Mouse (Mus musculus) liver, embryonic 11.5 days (tissue): ENCODE results near the gene Dynll2. TPM values are rescaled to one million over a fixed set of nuclear protein-coding genes. Genes with fewer than 3 reads are reported as not detected.

Experiments used
- ATAC-seq: fragments of 200-750 bp; cut with Nextera tagmentation; replicated peaks from 2 replicates; pipeline ENCODE4 v1.8.0; 2017; ENCODE audit warnings: moderate number of reproducible peaks, mild to moderate bottlenecking, moderate TSS enrichment, moderate library complexity; ENCODE audit not compliant: low FRiP score
- DNase-seq: peaks from one replicate; pipeline ENCODE4 v3.0.0-alpha.2; 2017; ENCODE audit warnings: low spot score
- H3K27ac ChIP-seq: fragments of 300-500 bp; sonication (generic); 2 replicates; pipeline ENCODE4 v1.5.1; 2014; ENCODE audit warnings: mild to moderate bottlenecking, low read depth, low read length, control low read depth
- H3K27me3 ChIP-seq: fragments of 300-500 bp; sonication (generic); replicated peaks from 2 replicates; pipeline ENCODE4 v1.6.1; 2014; ENCODE audit warnings: low read length, mixed read lengths; ENCODE audit not compliant: control insufficient read depth, insufficient read depth
- H3K36me3 ChIP-seq: fragments of 300-500 bp; sonication (generic); 2 replicates; pipeline ENCODE4 v1.6.1; 2014; ENCODE audit warnings: mild to moderate bottlenecking, low read length, moderate library complexity, mixed read lengths; ENCODE audit not compliant: control insufficient read depth, insufficient read depth
- H3K4me1 ChIP-seq: fragments of 300-500 bp; sonication (generic); replicated peaks from 2 replicates; pipeline ENCODE4 v1.6.1; 2014; ENCODE audit warnings: low read length, mixed read lengths; ENCODE audit not compliant: control insufficient read depth, insufficient read depth
- H3K4me2 ChIP-seq: fragments of 300-500 bp; sonication (generic); 2 replicates; pipeline ENCODE4 v1.6.1; 2014; ENCODE audit warnings: mild to moderate bottlenecking, control low read depth, moderate library complexity
- H3K4me3 ChIP-seq: fragments of 300-500 bp; sonication (generic); 2 replicates; pipeline ENCODE4 v1.5.1; 2014; ENCODE audit warnings: low read depth, low read length, control low read depth
- H3K9ac ChIP-seq: fragments of 300-500 bp; sonication (generic); 2 replicates; pipeline ENCODE4 v1.6.1; 2014; ENCODE audit warnings: low read depth, low read length, control low read depth
- H3K9me3 ChIP-seq: fragments of 300-500 bp; sonication (generic); 2 replicates; pipeline ENCODE4 v1.6.1; 2016; ENCODE audit warnings: low read length, inconsistent platforms, mixed read lengths; ENCODE audit not compliant: control insufficient read depth
- WGBS: fragments of 180-500 bp; shearing (Covaris S2); extraction: QIAGEN DNeasy Blood & Tissue Kit; methylation state at CpG from one replicate; pipeline ENCODE4 v1.1.7; 2014; 5-methylcytosine and 5-hydroxymethylcytosine counted together
- polyA plus RNA-seq: library from polyadenylated mRNA; unstranded; fragments of >200 nt; fragmentation: Nextera tagmentation; extraction: Ambion mirVana; gene quantifications from 2 replicates; pipeline ENCODE4 v1.2.1, GENCODE M21; 2014

The Dynll2 gene
- polyA plus RNA-seq, 1 experiment from 2014 or later = 19.4 TPM

- no peaks in the 10 kb centered on the region for H3K36me3 ChIP-seq
- no peak overlapping the region for H3K9ac ChIP-seq
- H3K4me3 ChIP-seq = no peak overlapping the region
- no peak overlapping the region for H3K27ac ChIP-seq
- no peak overlapping the region for H3K4me2 ChIP-seq
- H3K4me1 ChIP-seq = no peaks in the 10 kb centered on the region
- WGBS = 23% methylated on average over 1 of the region's 1 CpGs
- peaks cover 5% of the 10 kb centered on the region; the same call in 1 of the 2 replicates for H3K27me3 ChIP-seq
- no peaks in the 10 kb centered on the region for H3K9me3 ChIP-seq
- no peak for ATAC-seq
- DNase-seq = no peak
Observed at GRCm38 (mm10) chr11:88008641-88009040, 21.3 kb upstream of the Dynll2 start.

DNA sequence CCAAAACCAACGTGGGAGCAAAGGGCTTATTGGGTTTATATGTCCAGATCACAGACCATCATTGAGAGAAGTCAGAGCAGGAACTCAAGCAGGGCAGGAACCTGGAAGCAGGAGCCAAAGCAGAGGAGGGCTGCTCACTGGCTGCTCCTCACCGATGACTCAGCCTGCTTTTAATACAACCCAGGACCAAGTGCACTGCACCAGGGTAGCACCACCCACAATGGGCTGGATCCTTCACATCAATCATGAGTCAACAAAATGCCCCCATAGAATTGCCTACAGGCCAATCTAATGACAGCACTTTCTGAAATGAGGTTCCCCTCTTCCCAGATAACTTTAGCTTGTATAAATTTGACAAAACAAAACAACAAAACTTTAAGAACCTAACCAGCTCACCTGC is 16.8 kb upstream of the Dynll2 start:
- DNase-seq (no peak), ATAC-seq (no peak)
- H3K4me2 ChIP-seq = no peak overlapping the region
- H3K9me3 ChIP-seq = no peaks in the 10 kb centered on the region
- H3K36me3 ChIP-seq = no peaks in the 10 kb centered on the region
- peaks cover 1% of the 10 kb centered on the region; the same call in 1 of the 2 replicates for H3K27me3 ChIP-seq
- H3K27ac ChIP-seq = no peak overlapping the region
- no peaks in the 10 kb centered on the region for H3K4me1 ChIP-seq
- H3K4me3 ChIP-seq = no peak overlapping the region
- no peak overlapping the region for H3K9ac ChIP-seq
- 47% methylated on average over 2 of the region's 2 CpGs for WGBS

GRCm38 (mm10) chr11:88002738-88003137 is 15.4 kb upstream of the Dynll2 start:
- ATAC-seq (no peak), DNase-seq (no peak)
- Histone ChIP-seq H3K27ac (no peak overlapping the region), H3K27me3 (no peaks in the 10 kb centered on the region), H3K4me1 (no peaks in the 10 kb centered on the region), H3K9me3 (no peaks in the 10 kb centered on the region), H3K4me2 (no peak overlapping the region), H3K9ac (no peak overlapping the region), H3K36me3 (no peaks in the 10 kb centered on the region), H3K4me3 (no peak overlapping the region)
- 40% methylated on average over 4 of the region's 4 CpGs for WGBS

GRCm38 (mm10) chr11:87999751-88000150 is 12.4 kb upstream of the Dynll2 start:
- H3K4me3 ChIP-seq = no peak overlapping the region
- WGBS = 77% methylated on average over 5 of the region's 5 CpGs
- no peaks in the 10 kb centered on the region for H3K4me1 ChIP-seq
- no peaks in the 10 kb centered on the region for H3K36me3 ChIP-seq
- no peak overlapping the region for H3K27ac ChIP-seq
- DNase-seq (no peak), ATAC-seq (no peak)
- no peaks in the 10 kb centered on the region for H3K27me3 ChIP-seq
- no peaks in the 10 kb centered on the region for H3K9me3 ChIP-seq
- no peak overlapping the region for H3K9ac ChIP-seq
- H3K4me2 ChIP-seq = no peak overlapping the region

DNA sequence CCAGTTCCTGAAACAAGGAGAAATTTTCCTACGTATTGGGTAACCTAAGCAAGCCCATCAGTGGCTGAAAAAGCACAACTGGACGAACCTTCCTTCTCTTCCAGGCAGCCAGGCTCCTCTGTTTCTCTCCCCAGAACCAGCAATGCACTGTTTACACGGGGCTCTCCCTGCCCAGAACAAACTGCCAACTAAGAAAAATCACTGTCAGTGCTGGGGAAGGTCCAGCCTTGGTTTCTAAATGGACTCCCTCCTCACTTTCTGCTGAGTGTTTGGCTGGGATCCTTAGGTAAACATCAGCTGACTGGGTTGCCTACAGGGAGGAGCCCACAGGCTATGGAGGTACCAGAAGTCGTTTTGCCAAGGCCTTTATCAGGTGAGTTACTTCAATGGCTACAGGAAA is 4.5 kb upstream of the Dynll2 start:
- WGBS = 38% methylated on average over 4 of the region's 4 CpGs
- H3K36me3 ChIP-seq = no peaks in the 10 kb centered on the region
- no peak overlapping the region for H3K4me2 ChIP-seq
- H3K4me3 ChIP-seq = no peak overlapping the region
- H3K4me1 ChIP-seq = no peaks in the 10 kb centered on the region; the same call in 1 of the 2 replicates
- H3K27ac ChIP-seq = no peak overlapping the region
- H3K27me3 ChIP-seq = no peaks in the 10 kb centered on the region
- DNase-seq = no peak
- no peak overlapping the region for H3K9ac ChIP-seq
- ATAC-seq = no peak
- no peaks in the 10 kb centered on the region for H3K9me3 ChIP-seq

- Histone ChIP-seq H3K27me3 (no peaks in the 10 kb centered on the region), H3K4me1 (peaks cover 28% of the 10 kb centered on the region), H3K9me3 (no peaks in the 10 kb centered on the region), H3K27ac (no peak overlapping the region), H3K36me3 (peaks cover 12% of the 10 kb centered on the region), H3K4me2 (peak overlapping the region; percentile 94), H3K4me3 (peak overlapping the region; percentile 99), H3K9ac (peak overlapping the region; percentile 97)
- 67% methylated on average over 11 of the region's 11 CpGs for WGBS
- ATAC-seq = no peak
- no peak for DNase-seq
Observed at GRCm38 (mm10) chr11:87987861-87988260, 528 bp upstream of the Dynll2 start.

DNA sequence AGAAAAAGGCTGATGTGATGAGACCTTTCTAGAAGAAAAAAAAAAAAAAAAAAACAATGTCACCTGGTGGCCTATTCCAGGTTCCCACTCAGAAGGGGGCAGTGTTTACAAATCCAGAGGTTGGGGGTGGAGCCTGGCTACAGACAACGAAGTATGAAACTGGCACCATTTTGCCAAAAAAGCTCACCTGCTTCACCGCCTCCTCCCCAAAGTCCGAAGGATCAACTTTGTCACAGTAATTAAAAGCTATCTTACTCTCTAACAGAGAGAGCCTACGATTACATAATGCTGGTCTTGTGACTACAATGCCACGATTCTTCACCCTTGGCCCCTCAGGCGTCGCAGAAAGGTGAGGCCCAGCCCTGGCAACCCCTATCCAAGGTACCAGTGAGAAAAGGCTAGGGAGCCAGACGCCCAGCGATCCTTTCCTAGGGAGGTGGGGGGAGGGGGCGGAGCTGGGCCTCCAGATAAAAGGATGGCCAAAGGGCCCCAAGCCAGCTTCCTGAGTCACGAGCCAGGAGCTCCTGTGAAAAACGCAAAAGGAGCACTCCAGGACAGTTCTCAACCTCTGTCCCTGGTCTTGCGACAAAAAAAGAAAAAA is 1.1 kb downstream of the Dynll2 start:
- Histone ChIP-seq H3K4me1 (peaks cover 28% of the 10 kb centered on the region), H3K27ac (peak overlapping the region; percentile 96), H3K9me3 (no peaks in the 10 kb centered on the region), H3K4me3 (peak overlapping the region; percentile 99), H3K36me3 (peaks cover 20% of the 10 kb centered on the region), H3K27me3 (no peaks in the 10 kb centered on the region), H3K4me2 (peak overlapping the region; percentile 94), H3K9ac (peak overlapping the region; percentile 97)
- ATAC-seq = peak; percentile 44
- peak; percentile 69 for DNase-seq
- WGBS = 3% methylated on average over 13 of the region's 13 CpGs

DNA sequence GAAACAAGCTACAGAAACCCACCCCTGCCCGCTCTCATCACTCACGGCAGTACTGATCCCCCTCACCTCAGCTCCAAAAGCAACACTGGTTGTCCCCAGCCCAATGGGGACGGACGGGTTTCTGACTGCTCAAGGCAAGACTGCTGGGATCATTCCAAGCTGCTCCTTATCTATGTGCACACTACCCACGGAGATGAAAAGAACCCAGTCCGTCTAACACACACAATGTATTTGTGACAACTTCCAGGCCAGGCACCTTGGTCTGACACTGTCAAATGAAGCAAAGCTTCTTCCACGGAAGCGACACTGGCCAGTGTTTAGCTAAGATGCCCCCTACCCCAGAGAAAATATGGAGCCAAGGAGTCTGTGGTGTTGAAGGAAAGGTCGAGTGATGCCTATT is 1.7 kb downstream of the Dynll2 start:
- DNase-seq = no peak
- peak overlapping the region; percentile 94 for H3K4me2 ChIP-seq
- ATAC-seq = no peak
- peak overlapping the region; percentile 99 for H3K4me3 ChIP-seq
- H3K9ac ChIP-seq = peak overlapping the region; percentile 34; the same call in 1 of the 2 replicates
- peaks cover 26% of the 10 kb centered on the region for H3K36me3 ChIP-seq
- H3K9me3 ChIP-seq = no peaks in the 10 kb centered on the region
- no peak overlapping the region for H3K27ac ChIP-seq
- WGBS = 44% methylated on average over 9 of the region's 9 CpGs
- peaks cover 28% of the 10 kb centered on the region for H3K4me1 ChIP-seq
- H3K27me3 ChIP-seq = no peaks in the 10 kb centered on the region

- DNase-seq (no peak), ATAC-seq (no peak)
- Histone ChIP-seq H3K27me3 (no peaks in the 10 kb centered on the region), H3K4me1 (peaks cover 28% of the 10 kb centered on the region), H3K9me3 (no peaks in the 10 kb centered on the region), H3K4me3 (no peak overlapping the region), H3K27ac (no peak overlapping the region), H3K4me2 (peak overlapping the region; percentile 94), H3K36me3 (peaks cover 34% of the 10 kb centered on the region), H3K9ac (no peak overlapping the region)
- 76% methylated on average over 3 of the region's 3 CpGs for WGBS
Observed at GRCm38 (mm10) chr11:87984571-87984970, 2.8 kb downstream of the Dynll2 start.
